Mouse (Mus musculus): ENCODE measurements at regions not wholly inside any gene's neighbourhood (a gene's known extent, or its start where the extent isn't known, plus 50 kb on each side); places are given as distances from the start of the nearest gene placed in this dataset.
A peak's percentile ranks its signal among the peaks of the same experiment; 100 is the strongest.

GRCm38 (mm10) chr13:25857569-25857968 is 587.3 kb upstream of the Nrsn1 start:
- no peak for DNase-seq

GRCm38 (mm10) chr13:25857096-25857495 is 586.8 kb upstream of the Nrsn1 start:
- DNase-seq = no peak

GRCm38 (mm10) chr13:25856549-25856948 is 586.2 kb upstream of the Nrsn1 start:
- DNase-seq = no peak

GRCm38 (mm10) chr13:25848156-25848555 is 577.9 kb upstream of the Nrsn1 start:
- DNase-seq = no peak

GRCm38 (mm10) chr13:25838237-25838636 is 567.9 kb upstream of the Nrsn1 start:
- no peak for DNase-seq

- DNase-seq = no peak
Measured at GRCm38 (mm10) chr13:25829146-25829924, 559.0 kb upstream of the Nrsn1 start.

- DNase-seq = no peak
Measured at GRCm38 (mm10) chr13:25808564-25809253, 538.4 kb upstream of the Nrsn1 start.

- no peak for DNase-seq
Measured at GRCm38 (mm10) chr13:25793216-25793803, 523.0 kb upstream of the Nrsn1 start.

GRCm38 (mm10) chr13:25781161-25781560 is 510.9 kb upstream of the Nrsn1 start:
- DNase-seq = peak in 1 of 2 experiments; percentile 5

GRCm38 (mm10) chr13:25777706-25778105 is 507.4 kb upstream of the Nrsn1 start:
- DNase-seq = peak; percentile 6 to 24

GRCm38 (mm10) chr13:25774586-25775182 is 504.4 kb upstream of the Nrsn1 start:
- no peak for DNase-seq

- no peak for DNase-seq
Measured at GRCm38 (mm10) chr13:25754515-25755105, 484.3 kb upstream of the Nrsn1 start.

- DNase-seq = no peak
Measured at GRCm38 (mm10) chr13:25751409-25751777, 481.1 kb upstream of the Nrsn1 start.

GRCm38 (mm10) chr13:25750460-25751408 is 480.4 kb upstream of the Nrsn1 start:
- no peak for DNase-seq

GRCm38 (mm10) chr13:25738601-25739000 is 468.3 kb upstream of the Nrsn1 start:
- peak; percentile 37 to 51 for DNase-seq

GRCm38 (mm10) chr13:25729327-25729892 is 459.1 kb upstream of the Nrsn1 start:
- no peak for DNase-seq

GRCm38 (mm10) chr13:25727504-25728095 is 457.3 kb upstream of the Nrsn1 start:
- peak; percentile 37 to 41 for DNase-seq

GRCm38 (mm10) chr13:25722595-25723525 is 452.6 kb upstream of the Nrsn1 start:
- no peak for DNase-seq

GRCm38 (mm10) chr13:25700965-25701364 is 430.7 kb upstream of the Nrsn1 start:
- DNase-seq = no peak

GRCm38 (mm10) chr13:25695956-25696355 is 425.7 kb upstream of the Nrsn1 start:
- DNase-seq = no peak

All from cerebellum, postnatal 14 days (tissue).